Mouse (Mus musculus): ENCODE measurements at regions not wholly inside any gene's neighbourhood (a gene's known extent, or its start where the extent isn't known, plus 50 kb on each side); places are given as distances from the start of the nearest gene placed in this dataset.

- DNase-seq = no peak
Observed at GRCm38 (mm10) chr10:66102103-66102502, 993.8 kb upstream of the Jmjd1c start.

GRCm38 (mm10) chr10:66131361-66131760 is 964.6 kb upstream of the Jmjd1c start:
- DNase-seq = no peak

GRCm38 (mm10) chr10:66132025-66132424 is 963.9 kb upstream of the Jmjd1c start:
- DNase-seq = no peak

- DNase-seq = peak; percentile 13 to 22
Observed at GRCm38 (mm10) chr10:66142413-66142812, 953.5 kb upstream of the Jmjd1c start.

- DNase-seq = no peak
Observed at GRCm38 (mm10) chr10:66142910-66143309, 953.0 kb upstream of the Jmjd1c start.

GRCm38 (mm10) chr10:66150966-66151365 is 945.0 kb upstream of the Jmjd1c start:
- peak; percentile 35 to 48 for DNase-seq

- no peak for DNase-seq
Observed at GRCm38 (mm10) chr10:66152777-66153176, 943.1 kb upstream of the Jmjd1c start.

- no peak for DNase-seq
Observed at GRCm38 (mm10) chr10:66160916-66161556, 934.9 kb upstream of the Jmjd1c start.

GRCm38 (mm10) chr10:66172803-66173202 is 923.1 kb upstream of the Jmjd1c start:
- DNase-seq = no peak

- DNase-seq = no peak
Observed at GRCm38 (mm10) chr10:66177318-66177717, 918.6 kb upstream of the Jmjd1c start.

GRCm38 (mm10) chr10:66181231-66181630 is 914.7 kb upstream of the Jmjd1c start:
- DNase-seq = peak; percentile 95

GRCm38 (mm10) chr10:66183069-66183468 is 912.9 kb upstream of the Jmjd1c start:
- DNase-seq = peak; percentile 28 to 47

GRCm38 (mm10) chr10:66187038-66187437 is 908.9 kb upstream of the Jmjd1c start:
- no peak for DNase-seq

- no peak for DNase-seq
Observed at GRCm38 (mm10) chr10:66201115-66201514, 894.8 kb upstream of the Jmjd1c start.

- peak; percentile 62 to 78 for DNase-seq
Observed at GRCm38 (mm10) chr10:66228123-66228522, 867.8 kb upstream of the Jmjd1c start.

- no peak for DNase-seq
Observed at GRCm38 (mm10) chr10:66234370-66234916, 861.5 kb upstream of the Jmjd1c start.

- DNase-seq = no peak
Observed at GRCm38 (mm10) chr10:66256377-66256776, 839.5 kb upstream of the Jmjd1c start.

- DNase-seq = no peak
Observed at GRCm38 (mm10) chr10:66270647-66271270, 825.2 kb upstream of the Jmjd1c start.

GRCm38 (mm10) chr10:66295628-66296027 is 800.3 kb upstream of the Jmjd1c start:
- no peak for DNase-seq

GRCm38 (mm10) chr10:66303235-66303780 is 792.6 kb upstream of the Jmjd1c start:
- no peak for DNase-seq

- no peak for DNase-seq
Observed at GRCm38 (mm10) chr10:66304901-66305300, 791.0 kb upstream of the Jmjd1c start.

- no peak for DNase-seq
Observed at GRCm38 (mm10) chr10:66331166-66331565, 764.8 kb upstream of the Jmjd1c start.

- no peak for DNase-seq
Observed at GRCm38 (mm10) chr10:66337994-66338393, 757.9 kb upstream of the Jmjd1c start.

- peak in 1 of 2 experiments; percentile 24 for DNase-seq
Observed at GRCm38 (mm10) chr10:66342823-66343350, 753.0 kb upstream of the Jmjd1c start.

Measured in cerebellum, postnatal 25 days (tissue).